Mouse (Mus musculus): ENCODE measurements around the gene Gpr18. TPM values are rescaled to one million over a fixed set of nuclear protein-coding genes. Genes with fewer than 3 reads are reported as not detected.

Gpr18 gene
- polyA plus RNA-seq, 1 experiment from 2014 or later = 0.29 TPM

DNA sequence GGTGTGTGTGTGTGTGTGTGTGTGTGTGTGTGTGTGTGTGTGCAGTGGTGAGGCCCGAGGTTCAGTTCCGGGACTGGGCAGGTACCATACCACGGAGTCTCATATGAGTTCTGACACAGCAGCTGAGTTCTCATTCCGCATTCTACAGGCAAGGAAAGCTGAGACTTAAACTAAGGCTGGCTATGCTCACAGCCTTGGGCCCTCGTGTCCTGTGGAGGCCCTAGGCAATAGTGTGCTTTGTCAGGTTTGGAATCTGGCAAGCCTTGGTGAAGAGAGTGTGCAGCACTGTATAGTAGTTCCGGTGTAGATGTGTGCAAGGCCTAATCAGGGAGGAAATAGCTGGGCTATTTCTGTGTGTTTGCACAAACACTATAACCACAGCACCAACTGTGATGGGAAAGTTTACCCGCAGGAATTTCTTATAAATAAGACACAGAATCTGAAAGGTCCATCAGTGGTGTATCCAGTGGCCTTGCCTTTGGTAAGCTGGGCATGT, 12.2 kb downstream of the Gpr18 start:
- no peaks in the 10 kb centered on the region for H3K9me3 ChIP-seq (replicated peaks)
- peaks cover 44% of the 10 kb centered on the region for H3K4me1 ChIP-seq (replicated peaks)
- no peak overlapping the region for H3K4me2 ChIP-seq
- no peak for ATAC-seq (ENCODE audit: insufficient number of reproducible peaks, low FRiP score)
- H3K4me3 ChIP-seq = no peak overlapping the region
- peaks cover 20% of the 10 kb centered on the region for H3K36me3 ChIP-seq
- no peak overlapping the region for H3K9ac ChIP-seq
- 73% methylated on average over 7 of the region's 7 CpGs for WGBS
- no peaks in the 10 kb centered on the region for H3K27me3 ChIP-seq (replicated peaks)
- no peak overlapping the region for H3K27ac ChIP-seq (ENCODE audit: poor library complexity, severe bottlenecking)

DNA sequence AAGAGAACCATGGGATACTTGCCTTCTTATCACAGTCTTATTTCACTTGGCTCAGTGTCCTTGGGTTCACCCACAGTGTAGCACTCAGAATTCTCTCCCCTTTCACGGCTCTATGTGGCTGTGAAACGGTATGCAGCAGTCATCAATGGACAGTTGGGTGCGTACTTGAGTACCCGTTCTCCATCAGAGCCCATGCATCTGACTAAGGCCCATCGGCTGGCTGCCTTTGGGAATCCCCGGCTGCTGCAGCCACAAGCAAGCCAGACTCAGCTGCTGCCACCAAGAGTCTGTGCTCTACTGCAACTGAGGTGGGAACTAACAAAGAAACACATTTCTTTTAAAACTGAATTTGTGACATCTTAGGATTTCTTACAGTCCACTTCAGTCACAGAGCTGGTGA, 14.1 kb downstream of the Gpr18 start:
- no peak overlapping the region for H3K9ac ChIP-seq
- 80% methylated on average over 6 of the region's 6 CpGs for WGBS
- peaks cover 9% of the 10 kb centered on the region for H3K36me3 ChIP-seq
- no peaks in the 10 kb centered on the region for H3K27me3 ChIP-seq (replicated peaks)
- peaks cover 53% of the 10 kb centered on the region for H3K4me1 ChIP-seq (replicated peaks)
- no peak overlapping the region for H3K4me2 ChIP-seq
- no peak overlapping the region for H3K27ac ChIP-seq (ENCODE audit: poor library complexity, severe bottlenecking)
- no peak overlapping the region for H3K4me3 ChIP-seq
- H3K9me3 ChIP-seq (replicated peaks) = no peaks in the 10 kb centered on the region
- no peak for ATAC-seq (ENCODE audit: insufficient number of reproducible peaks, low FRiP score)

DNA sequence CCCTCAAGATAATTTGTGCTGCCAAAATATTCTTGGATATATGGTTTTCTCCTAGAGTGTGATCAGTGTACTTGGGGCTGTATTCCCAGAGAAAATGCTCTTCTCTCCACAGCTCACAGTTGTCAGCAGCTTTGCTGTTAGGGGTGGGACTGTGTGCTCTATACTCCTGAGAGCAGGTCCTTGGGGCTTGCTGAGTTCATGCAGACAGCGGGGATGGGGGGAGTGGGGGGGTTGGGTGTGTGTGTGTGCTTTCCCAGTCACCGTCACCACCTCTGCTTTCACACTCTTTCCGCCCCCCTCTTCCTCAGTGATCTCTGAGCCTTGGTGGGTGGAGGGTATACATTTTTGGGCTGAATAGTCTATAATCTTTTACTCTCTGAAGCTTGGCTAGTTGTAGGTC, 16.5 kb downstream of the Gpr18 start:
- WGBS = 33% methylated on average over 3 of the region's 3 CpGs
- H3K27ac ChIP-seq (ENCODE audit: poor library complexity, severe bottlenecking) = 0 out of 2 replicates have a peak overlapping the region, but pooled peaks have one; percentile 10
- H3K36me3 ChIP-seq = no peaks in the 10 kb centered on the region
- H3K27me3 ChIP-seq (replicated peaks) = no peaks in the 10 kb centered on the region
- H3K4me3 ChIP-seq = no peak overlapping the region
- no peaks in the 10 kb centered on the region for H3K9me3 ChIP-seq (replicated peaks)
- H3K4me1 ChIP-seq (replicated peaks) = peaks cover 53% of the 10 kb centered on the region
- no peak overlapping the region for H3K9ac ChIP-seq
- peak; percentile 51; the same call in 1 of the 2 replicates for ATAC-seq (ENCODE audit: insufficient number of reproducible peaks, low FRiP score)
- H3K4me2 ChIP-seq = no peak overlapping the region

- no peak for ATAC-seq (ENCODE audit: insufficient number of reproducible peaks, low FRiP score)
- no peak overlapping the region for H3K4me2 ChIP-seq
- H3K4me3 ChIP-seq = no peak overlapping the region
- peaks cover 50% of the 10 kb centered on the region for H3K4me1 ChIP-seq (replicated peaks)
- H3K9ac ChIP-seq = no peak overlapping the region
- H3K27me3 ChIP-seq (replicated peaks) = no peaks in the 10 kb centered on the region
- WGBS = 89% methylated on average over 11 of the region's 11 CpGs
- H3K27ac ChIP-seq (ENCODE audit: poor library complexity, severe bottlenecking) = no peak overlapping the region
- H3K36me3 ChIP-seq = no peaks in the 10 kb centered on the region
- no peaks in the 10 kb centered on the region for H3K9me3 ChIP-seq (replicated peaks)
Measured at GRCm38 (mm10) chr14:121898509-121898908, 17.1 kb downstream of the Gpr18 start.

DNA sequence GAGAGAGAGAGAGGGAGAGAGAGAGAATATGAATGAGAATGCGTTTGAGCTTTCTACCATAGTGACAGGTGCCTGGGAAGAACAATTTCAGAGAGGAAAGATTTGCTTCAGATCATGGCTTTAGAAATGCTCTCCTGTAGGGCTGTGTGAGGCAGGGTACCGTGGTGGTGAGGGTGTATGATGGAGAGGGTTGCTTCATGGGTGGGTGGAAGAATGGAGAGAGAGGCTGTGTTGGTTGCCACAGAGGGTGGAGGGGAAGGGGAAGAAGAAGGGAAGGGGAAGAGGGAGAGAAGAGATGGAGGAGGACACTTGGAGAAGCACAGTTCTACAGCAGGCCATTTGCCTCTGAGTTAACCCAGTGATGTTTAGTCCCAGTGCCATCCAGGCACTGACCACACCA, 17.8 kb downstream of the Gpr18 start:
- H3K4me2 ChIP-seq = no peak overlapping the region
- 74% methylated on average over 2 of the region's 2 CpGs for WGBS
- peaks cover 51% of the 10 kb centered on the region for H3K4me1 ChIP-seq (replicated peaks)
- ATAC-seq (ENCODE audit: insufficient number of reproducible peaks, low FRiP score) = no peak
- no peak overlapping the region for H3K9ac ChIP-seq
- H3K36me3 ChIP-seq = no peaks in the 10 kb centered on the region
- H3K27ac ChIP-seq (ENCODE audit: poor library complexity, severe bottlenecking) = no peak overlapping the region
- no peaks in the 10 kb centered on the region for H3K27me3 ChIP-seq (replicated peaks)
- H3K9me3 ChIP-seq (replicated peaks) = no peaks in the 10 kb centered on the region
- no peak overlapping the region for H3K4me3 ChIP-seq

- H3K4me1 ChIP-seq (replicated peaks) = peaks cover 46% of the 10 kb centered on the region
- no peak overlapping the region for H3K4me2 ChIP-seq
- WGBS = 67% methylated on average over 6 of the region's 6 CpGs
- no peak overlapping the region for H3K4me3 ChIP-seq
- no peak overlapping the region for H3K9ac ChIP-seq
- H3K9me3 ChIP-seq (replicated peaks) = no peaks in the 10 kb centered on the region
- H3K27me3 ChIP-seq (replicated peaks) = no peaks in the 10 kb centered on the region
- no peak overlapping the region for H3K27ac ChIP-seq (ENCODE audit: poor library complexity, severe bottlenecking)
- no peak for ATAC-seq (ENCODE audit: insufficient number of reproducible peaks, low FRiP score)
- no peaks in the 10 kb centered on the region for H3K36me3 ChIP-seq
Measured at GRCm38 (mm10) chr14:121896126-121897090, 19.2 kb downstream of the Gpr18 start.

GRCm38 (mm10) chr14:121895316-121895715, 20.3 kb downstream of the Gpr18 start:
- Histone ChIP-seq H3K9me3 (replicated peaks) (no peaks in the 10 kb centered on the region), H3K4me1 (replicated peaks) (peaks cover 45% of the 10 kb centered on the region), H3K27me3 (replicated peaks) (no peaks in the 10 kb centered on the region), H3K9ac (no peak overlapping the region), H3K4me3 (no peak overlapping the region), H3K27ac (ENCODE audit: poor library complexity, severe bottlenecking) (no peak overlapping the region), H3K36me3 (0 out of 2 replicates have a peak, but pooled peaks cover 6% of the 10 kb centered on the region), H3K4me2 (no peak overlapping the region)
- 84% methylated on average over 4 of the region's 4 CpGs for WGBS
- no peak for ATAC-seq (ENCODE audit: insufficient number of reproducible peaks, low FRiP score)

DNA sequence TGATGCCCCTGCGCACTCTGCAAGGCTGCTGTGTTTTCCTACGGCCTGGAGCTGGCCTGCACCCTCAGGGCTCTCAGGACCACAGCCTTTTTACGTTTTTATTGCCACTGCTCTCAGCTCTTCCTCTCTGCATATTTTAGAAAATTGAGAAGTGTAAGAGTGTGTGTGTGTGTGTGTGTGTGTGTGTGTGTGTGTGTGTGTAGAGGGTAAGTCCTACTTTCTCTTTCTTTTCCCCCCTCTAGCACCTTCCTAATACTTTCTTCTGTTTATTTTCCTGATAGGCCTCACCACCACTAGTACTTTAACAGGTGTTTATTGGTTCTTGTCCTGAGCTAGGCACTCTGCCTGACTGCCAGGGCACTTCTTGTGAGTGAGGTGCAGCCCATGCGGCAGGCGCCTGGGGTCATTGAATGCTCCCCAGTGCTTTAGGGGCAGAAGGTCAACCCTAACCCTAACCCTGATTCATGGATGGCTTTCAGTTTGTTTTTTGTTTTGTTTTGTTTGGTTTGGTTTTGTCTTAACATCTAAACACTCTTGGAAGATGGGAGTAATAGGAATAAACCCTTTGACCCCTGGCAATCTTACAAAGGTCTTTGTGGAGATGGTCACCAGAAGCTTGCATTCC, 21.0 kb downstream of the Gpr18 start:
- 0 out of 2 replicates have a peak, but pooled peaks cover 6% of the 10 kb centered on the region for H3K36me3 ChIP-seq
- no peak overlapping the region for H3K4me3 ChIP-seq
- WGBS = 82% methylated on average over 5 of the region's 5 CpGs
- H3K27ac ChIP-seq (ENCODE audit: poor library complexity, severe bottlenecking) = no peak overlapping the region
- H3K4me2 ChIP-seq = no peak overlapping the region
- no peaks in the 10 kb centered on the region for H3K9me3 ChIP-seq (replicated peaks)
- peaks cover 42% of the 10 kb centered on the region for H3K4me1 ChIP-seq (replicated peaks)
- H3K9ac ChIP-seq = no peak overlapping the region
- H3K27me3 ChIP-seq (replicated peaks) = no peaks in the 10 kb centered on the region
- no peak for ATAC-seq (ENCODE audit: insufficient number of reproducible peaks, low FRiP score)

- ATAC-seq (ENCODE audit: insufficient number of reproducible peaks, low FRiP score) = no peak
- WGBS = 83% methylated on average over 6 of the region's 6 CpGs
- peaks cover 33% of the 10 kb centered on the region for H3K4me1 ChIP-seq (replicated peaks)
Measured at GRCm38 (mm10) chr14:121893747-121894146, 21.8 kb downstream of the Gpr18 start.

DNA sequence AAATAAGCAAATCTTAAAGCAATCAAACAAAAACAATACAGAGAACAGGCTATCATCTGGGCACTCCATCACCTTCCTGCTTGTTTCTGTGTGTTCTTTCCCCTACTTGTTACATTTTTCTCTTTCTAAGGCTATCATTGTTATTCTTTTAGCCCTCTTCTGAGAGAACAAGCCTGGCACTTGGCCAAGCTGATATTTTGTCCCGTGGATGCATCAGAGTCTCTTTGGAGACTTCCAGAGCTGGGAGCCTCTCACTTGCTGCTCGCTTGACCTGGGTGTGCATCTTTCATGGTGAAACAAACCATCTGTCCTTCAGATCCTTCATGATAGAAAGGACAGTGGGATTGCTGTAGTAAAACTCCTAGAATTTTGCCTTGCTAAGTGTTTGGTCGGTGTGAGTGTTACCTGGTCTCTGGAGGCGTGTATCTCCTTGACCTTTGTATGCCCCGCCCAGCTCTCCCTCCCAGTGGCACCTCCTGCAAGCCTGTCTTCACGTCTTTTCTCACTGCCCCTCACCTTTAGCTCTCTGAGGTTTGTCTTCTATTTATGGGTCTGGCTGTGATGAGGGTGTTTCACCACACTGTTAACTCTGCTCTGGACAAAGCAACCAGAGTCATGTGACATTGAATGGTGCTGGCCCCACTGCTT, 31.3 kb downstream of the Gpr18 start:
- H3K9me3 ChIP-seq (replicated peaks) = no peaks in the 10 kb centered on the region
- H3K4me1 ChIP-seq (replicated peaks) = peaks cover 45% of the 10 kb centered on the region
- H3K4me2 ChIP-seq = peak overlapping the region; percentile 30
- 0 out of 2 replicates have a peak, but pooled peaks have one; percentile 29 for ATAC-seq (ENCODE audit: insufficient number of reproducible peaks, low FRiP score)
- no peak overlapping the region for H3K9ac ChIP-seq
- H3K27me3 ChIP-seq (replicated peaks) = no peaks in the 10 kb centered on the region
- no peak overlapping the region for H3K4me3 ChIP-seq
- 29% methylated on average over 6 of the region's 6 CpGs for WGBS
- 0 out of 2 replicates have a peak, but pooled peaks cover 2% of the 10 kb centered on the region for H3K36me3 ChIP-seq
- peak overlapping the region; percentile 66 for H3K27ac ChIP-seq (ENCODE audit: poor library complexity, severe bottlenecking)

More at GRCm38 (mm10) chr14:121893747-121894146, 21.8 kb downstream of the Gpr18 start:
- H3K27ac ChIP-seq (ENCODE audit: poor library complexity, severe bottlenecking) = no peak overlapping the region
- no peaks in the 10 kb centered on the region for H3K9me3 ChIP-seq (replicated peaks)
- H3K4me3 ChIP-seq = no peak overlapping the region
- H3K27me3 ChIP-seq (replicated peaks) = no peaks in the 10 kb centered on the region
- H3K9ac ChIP-seq = no peak overlapping the region
- H3K4me2 ChIP-seq = no peak overlapping the region
- 0 out of 2 replicates have a peak, but pooled peaks cover 6% of the 10 kb centered on the region for H3K36me3 ChIP-seq

- Histone ChIP-seq H3K4me2 (no peak overlapping the region), H3K27ac (ENCODE audit: poor library complexity, severe bottlenecking) (no peak overlapping the region), H3K36me3 (0 out of 2 replicates have a peak, but pooled peaks cover 2% of the 10 kb centered on the region), H3K9ac (no peak overlapping the region), H3K27me3 (replicated peaks) (no peaks in the 10 kb centered on the region), H3K4me3 (no peak overlapping the region), H3K9me3 (replicated peaks) (no peaks in the 10 kb centered on the region), H3K4me1 (replicated peaks) (peaks cover 42% of the 10 kb centered on the region)
- WGBS = 88% methylated on average over 7 of the region's 7 CpGs
- no peak for ATAC-seq (ENCODE audit: insufficient number of reproducible peaks, low FRiP score)
Measured at GRCm38 (mm10) chr14:121881211-121881610, 34.4 kb downstream of the Gpr18 start.

All from heart, embryonic 12.5 days (tissue).